Mouse (Mus musculus) CD4-positive, CD25-positive, alpha-beta regulatory T cell (primary cell): ENCODE measurements around the gene Nfatc2. TPM values are rescaled to one million over a fixed set of nuclear protein-coding genes. Genes with fewer than 3 reads are reported as not detected.

Source experiments
- polyA plus RNA-seq: library from polyadenylated mRNA; unstranded; fragments of 100-300 nt; shearing (Covaris generic); gene quantifications from one replicate; pipeline ENCODE4 v1.2.1, GENCODE M21; 2017

Nfatc2 gene
- polyA plus RNA-seq: 69.6 TPM

DNA sequence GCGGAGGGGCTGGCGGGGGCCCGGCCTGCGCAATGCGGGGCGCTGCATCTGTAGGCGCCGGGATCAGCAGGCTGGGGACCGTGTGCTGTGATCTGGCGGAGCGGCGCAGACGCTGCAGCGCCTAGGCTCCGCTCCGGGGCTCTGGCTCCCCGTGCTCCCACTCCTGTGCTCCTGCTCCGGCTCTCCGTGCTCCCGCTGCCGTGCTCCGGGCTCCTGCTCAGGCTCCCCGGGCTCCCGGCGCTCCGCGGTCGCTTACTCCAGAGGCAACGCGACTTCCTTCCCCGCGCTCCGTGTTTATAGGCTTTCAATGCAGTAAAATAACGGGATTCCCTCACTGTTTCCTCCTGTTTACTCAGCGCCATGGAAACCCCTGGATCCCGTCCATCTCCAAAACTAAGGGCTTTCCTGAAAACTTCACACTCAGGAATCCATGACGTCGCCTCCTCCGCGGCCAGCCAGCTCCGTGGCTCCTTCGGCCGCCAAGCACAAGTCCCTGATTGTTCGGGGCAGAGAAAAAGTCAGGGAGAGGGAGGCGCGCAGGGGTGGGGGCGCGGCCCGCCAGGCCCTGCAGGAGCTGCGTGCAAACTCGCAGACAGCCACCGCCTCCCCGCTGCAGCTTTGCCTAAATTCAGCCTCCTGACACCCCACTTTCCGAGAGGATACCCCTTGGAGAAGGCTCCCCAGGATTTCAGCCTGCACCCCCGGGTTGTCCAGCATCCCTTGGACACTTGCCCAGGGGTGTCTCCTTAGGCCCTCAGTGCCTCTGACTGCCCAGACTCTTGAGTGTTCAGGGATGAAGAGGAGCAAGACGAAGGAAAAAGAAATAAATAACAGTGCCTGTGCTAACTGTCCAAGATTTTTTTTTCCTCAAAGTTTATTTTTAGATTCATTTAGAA is at the start of gene Nfatc2:
TSS of gene Nfatc2 (minus strand) at position 167 of the 896 bp plus-strand sequence.

Other genes with a start within 250 kb of the Nfatc2 start
- gene Atp9a, start 140.8 kb upstream of the Nfatc2 start, polyA plus RNA-seq: 27.6 TPM
- 0.07 TPM for gene Sall4, start 166.3 kb upstream of the Nfatc2 start, polyA plus RNA-seq